Mouse (Mus musculus): ENCODE results near the gene Stambpl1.

Gene Stambpl1

DNA sequence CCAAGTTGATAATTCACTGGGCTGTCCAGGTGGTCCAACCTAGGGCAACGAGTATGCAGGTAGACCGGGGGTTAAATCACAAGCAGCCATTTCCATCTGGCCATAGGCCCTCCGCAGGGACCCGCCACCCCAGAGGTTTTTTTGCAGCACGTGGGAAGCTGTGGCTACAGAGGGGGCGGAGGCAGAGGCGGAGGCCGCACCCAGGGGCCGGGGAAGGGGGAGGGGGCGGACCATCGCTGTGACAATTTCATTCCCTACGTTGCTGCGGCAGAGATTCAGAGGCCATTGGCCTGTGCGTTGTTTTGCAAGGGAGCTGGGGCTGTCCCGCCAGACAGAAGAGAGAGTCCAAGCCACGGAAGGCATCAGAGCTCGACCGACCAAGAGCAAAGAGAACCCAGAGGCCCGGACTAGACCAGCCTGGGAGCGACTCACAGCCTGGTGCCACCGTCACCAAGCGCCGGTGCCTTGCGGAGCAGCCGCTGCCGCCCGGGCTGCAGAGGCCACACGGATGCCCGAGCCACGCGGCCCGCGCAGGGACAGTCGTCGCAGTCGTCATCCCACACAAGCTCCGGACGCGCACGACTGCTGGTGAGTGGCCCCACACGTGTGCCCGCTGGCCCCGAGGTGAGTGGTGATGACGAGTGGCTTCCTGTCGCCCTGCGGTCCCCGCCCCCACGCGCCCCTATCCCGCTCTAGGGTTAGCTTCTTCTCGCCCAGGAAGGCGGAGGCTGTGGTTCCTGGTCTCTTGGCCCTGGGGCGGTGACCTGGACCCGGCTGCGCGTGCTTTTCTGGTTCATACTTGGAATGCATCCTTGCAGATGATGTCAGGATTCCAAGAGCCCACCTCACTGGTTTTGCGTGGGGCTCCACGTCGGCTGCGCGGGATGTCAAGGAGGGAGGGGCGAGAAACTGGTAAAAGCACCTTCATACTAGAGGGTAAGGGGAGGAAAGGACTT lies at the start of gene Stambpl1:
Gene Stambpl1 (plus strand): TSS at position 222 of the 956 bp plus-strand sequence.
- in situ Hi-C loops (cut with MboI; ENCODE audit: low pct_unique_long_range_greater_than_20kb in 1 of 2, low sequenced_read_pairs in 2 of 2, unreplicated experiment in 1 of 2), result no loop called here

DNA sequence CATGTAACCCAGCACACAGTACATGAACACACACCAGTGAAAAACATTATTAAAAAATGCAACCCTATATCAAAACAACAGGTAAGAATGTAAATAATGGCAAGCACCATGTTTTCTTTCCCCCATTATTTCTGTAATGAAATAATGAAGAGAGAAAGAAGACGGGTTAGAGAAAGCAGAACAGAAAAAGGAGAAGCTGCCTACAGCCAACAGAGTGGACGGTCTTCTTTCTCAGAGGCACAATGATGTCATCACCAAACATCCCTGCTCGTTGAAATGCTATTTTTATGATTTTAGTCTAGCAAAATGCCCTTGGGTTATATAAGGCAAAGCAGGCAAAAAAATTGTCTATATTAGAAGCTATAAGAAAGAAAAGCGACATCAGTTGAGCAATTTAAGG lies 43.6 kb upstream of the Stambpl1 start:
- in situ Hi-C loops (cut with MboI; ENCODE audit: low pct_unique_long_range_greater_than_20kb in 1 of 2, low sequenced_read_pairs in 2 of 2, unreplicated experiment in 1 of 2), result loop anchor here in 1 of 2 experiments (25.0 kb wide), 1 partner anchor 711 kb away; no protein-coding TSS in a partner anchor

DNA sequence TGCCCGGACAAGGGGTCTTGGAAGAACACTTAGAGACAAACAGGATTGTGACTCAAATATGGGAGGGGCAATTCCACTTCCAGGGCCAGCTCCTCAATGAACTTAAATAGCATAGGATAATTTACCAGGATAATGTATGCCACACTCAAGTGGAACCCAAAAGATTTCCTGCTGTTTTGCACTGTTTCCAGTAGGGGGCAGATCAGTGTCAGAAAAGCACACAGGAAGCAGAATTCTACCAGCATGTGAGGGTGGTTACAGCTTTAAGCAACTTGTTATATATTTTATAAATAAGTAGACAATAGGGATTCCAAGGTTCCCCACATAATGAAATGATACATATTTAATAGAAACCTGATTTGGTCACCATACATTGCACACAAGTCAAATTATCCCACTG lies 40.1 kb upstream of the Stambpl1 start:
- in situ Hi-C loops (cut with MboI; ENCODE audit: low pct_unique_long_range_greater_than_20kb in 1 of 2, low sequenced_read_pairs in 2 of 2, unreplicated experiment in 1 of 2), result no loop called here

DNA sequence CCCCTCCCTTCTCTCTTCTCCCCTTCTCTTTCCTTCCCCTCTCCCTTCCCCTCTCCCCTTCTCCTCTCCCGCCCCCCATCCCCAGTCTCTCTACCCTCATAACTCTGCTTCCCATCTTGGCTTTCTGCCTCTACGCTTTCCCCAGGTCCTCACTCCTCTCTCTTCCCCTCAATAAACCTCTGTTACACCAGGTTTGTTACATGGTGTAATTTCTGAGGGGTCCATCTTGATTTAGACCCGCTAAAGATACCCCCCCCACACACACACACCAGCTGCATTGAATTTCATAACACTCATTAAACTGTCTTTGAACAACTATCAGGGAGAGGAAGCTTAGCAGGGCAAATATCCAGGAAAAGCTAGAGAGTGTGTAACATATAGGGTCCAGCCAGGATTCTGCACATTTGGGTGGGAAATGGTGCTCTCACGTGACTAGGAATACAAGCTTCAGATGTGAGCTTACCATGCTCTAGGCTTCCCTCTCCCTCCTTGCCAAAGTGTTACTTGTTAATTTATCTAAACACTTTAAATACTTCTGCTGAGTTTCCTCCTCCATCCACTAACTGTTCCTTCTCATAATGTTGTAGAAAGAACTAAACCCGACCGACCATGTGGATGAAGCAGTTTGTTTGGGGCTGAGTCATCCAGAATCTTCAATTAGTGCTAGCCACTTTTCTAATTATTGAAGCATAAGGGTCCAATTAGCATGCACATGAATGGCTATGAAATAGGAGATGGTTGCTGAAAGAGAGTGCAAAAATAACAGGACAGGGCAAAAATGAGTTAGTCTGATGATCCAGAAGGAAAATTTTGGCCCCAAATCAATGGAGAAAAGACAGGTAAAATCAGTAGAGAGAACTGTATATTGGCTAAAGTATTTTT lies 38.5 kb upstream of the Stambpl1 start:
- in situ Hi-C loops (cut with MboI; ENCODE audit: low pct_unique_long_range_greater_than_20kb in 1 of 2, low sequenced_read_pairs in 2 of 2, unreplicated experiment in 1 of 2), result no loop called here

DNA sequence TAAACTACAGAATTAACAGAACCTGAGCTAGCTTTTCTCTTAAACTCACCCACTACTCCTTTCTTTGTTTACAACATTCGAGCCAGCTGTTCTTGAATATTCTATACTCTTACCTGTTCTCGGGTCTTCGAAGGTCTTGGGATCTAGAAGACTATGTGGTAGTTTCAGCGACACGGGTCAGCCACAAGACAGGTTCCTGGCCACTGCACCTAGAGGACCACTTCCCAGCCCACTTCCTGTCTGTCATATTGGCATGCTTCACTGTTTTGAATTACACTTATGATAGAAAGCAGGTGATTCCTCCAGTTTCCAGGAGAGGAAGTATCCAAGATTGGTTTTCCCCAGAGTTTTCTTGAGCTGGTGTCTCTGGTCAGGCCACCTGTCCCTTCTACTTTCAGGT lies 29.3 kb upstream of the Stambpl1 start:
- in situ Hi-C loops (cut with MboI; ENCODE audit: low pct_unique_long_range_greater_than_20kb in 1 of 2, low sequenced_read_pairs in 2 of 2, unreplicated experiment in 1 of 2), result no loop called here

DNA sequence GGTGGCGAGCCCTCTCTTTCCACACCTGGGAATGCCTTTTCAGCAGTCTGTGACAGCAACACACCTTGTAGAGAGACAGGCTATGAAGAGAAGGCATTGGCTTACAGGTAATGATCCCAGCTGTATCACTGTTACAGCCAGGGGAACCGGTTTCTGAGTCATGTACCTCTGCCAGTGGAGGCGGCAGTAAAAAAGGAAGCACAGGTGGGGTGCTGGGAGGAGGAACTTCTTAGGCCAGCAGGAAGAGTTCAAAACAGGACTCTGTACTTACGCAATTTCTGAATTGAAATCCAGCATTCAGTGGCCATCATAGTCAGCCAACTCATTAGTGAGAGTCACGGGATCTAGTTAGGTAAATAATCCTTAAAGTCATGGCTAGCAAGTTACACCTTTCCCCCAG lies 26.1 kb upstream of the Stambpl1 start, which contains the start of gene Ankrd22:
Gene Ankrd22 (minus strand): TSS at position 163 of the 400 bp plus-strand sequence.
- in situ Hi-C loops (cut with MboI; ENCODE audit: low pct_unique_long_range_greater_than_20kb in 1 of 2, low sequenced_read_pairs in 2 of 2, unreplicated experiment in 1 of 2), result no loop called here

DNA sequence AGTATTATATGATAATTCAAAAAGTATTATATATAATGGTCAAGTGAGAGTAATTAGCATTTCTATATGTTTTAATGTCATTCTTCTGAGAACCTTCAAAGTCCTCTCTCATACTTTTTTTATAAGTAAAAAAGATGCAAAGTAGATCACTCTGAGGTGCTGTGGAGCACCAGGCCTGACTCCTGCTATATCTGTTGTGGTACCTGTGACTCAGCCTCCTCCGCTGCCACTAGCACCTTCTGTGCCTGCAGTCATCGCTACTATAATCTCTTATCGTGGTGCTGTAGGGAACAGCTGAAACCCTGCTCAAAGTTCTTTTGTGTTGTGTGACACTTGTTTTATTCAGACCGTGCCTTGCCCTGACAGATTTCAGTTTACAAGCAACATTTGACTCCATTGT lies 25.6 kb upstream of the Stambpl1 start:
- in situ Hi-C loops (cut with MboI; ENCODE audit: low pct_unique_long_range_greater_than_20kb in 1 of 2, low sequenced_read_pairs in 2 of 2, unreplicated experiment in 1 of 2), result no loop called here

DNA sequence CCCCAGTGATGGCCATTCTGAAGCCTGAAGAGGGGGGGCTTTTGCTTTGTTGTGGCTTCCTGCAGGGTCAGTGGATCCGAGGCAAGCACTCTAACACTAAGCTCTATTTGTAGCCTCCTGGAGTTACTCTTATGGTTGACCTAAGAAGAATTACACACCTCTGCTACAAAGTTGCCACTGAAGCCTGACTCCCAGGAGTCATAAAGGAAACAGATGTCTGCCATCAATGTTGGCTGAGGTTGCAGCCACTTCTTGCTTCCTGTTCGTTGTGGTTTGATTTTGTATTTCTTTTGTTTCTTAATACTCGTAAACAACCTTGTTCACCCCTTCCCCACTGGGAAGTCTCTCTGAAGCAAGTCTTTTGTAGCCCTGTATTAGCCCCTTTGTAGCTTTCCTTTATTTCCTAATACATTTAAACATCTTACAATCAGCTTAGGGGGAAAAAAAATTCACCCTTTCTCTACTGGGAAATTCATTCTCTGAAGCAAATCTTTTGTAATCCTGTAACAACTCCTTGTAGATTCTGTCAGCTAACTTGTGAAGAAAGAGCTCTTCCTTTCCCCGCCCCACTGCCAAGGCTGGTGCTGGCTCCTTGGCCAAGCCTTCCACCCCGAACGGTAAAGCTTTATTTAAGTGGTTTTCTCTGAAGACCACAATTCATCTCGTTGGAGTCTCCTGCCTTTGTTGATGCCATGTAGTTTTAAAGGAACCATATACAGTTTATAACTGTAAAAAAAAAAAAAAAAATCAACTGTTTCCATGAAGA lies 23.9 kb upstream of the Stambpl1 start:
- in situ Hi-C loops (cut with MboI; ENCODE audit: low pct_unique_long_range_greater_than_20kb in 1 of 2, low sequenced_read_pairs in 2 of 2, unreplicated experiment in 1 of 2), result no loop called here

DNA sequence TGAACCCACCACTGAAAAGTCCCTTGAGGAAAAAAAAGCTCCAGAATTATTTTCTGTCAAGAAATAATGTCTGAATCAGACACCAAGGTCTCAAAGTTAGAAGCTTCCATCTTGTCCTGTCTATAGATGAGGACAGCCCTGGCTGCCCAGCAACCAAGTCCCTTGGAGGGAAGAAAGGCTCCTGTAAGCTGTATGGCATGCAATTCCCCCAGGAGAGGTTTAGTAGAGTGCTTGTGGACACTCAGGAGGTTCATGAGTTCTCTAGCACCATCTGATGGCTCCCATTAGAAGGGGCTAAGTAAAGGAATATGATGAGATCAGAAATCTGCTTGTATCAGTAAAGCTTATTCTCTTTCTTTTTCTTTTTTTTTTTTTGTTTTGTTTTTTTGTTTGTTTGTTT lies 22.9 kb upstream of the Stambpl1 start:
- in situ Hi-C loops (cut with MboI; ENCODE audit: low pct_unique_long_range_greater_than_20kb in 1 of 2, low sequenced_read_pairs in 2 of 2, unreplicated experiment in 1 of 2), result no loop called here

DNA sequence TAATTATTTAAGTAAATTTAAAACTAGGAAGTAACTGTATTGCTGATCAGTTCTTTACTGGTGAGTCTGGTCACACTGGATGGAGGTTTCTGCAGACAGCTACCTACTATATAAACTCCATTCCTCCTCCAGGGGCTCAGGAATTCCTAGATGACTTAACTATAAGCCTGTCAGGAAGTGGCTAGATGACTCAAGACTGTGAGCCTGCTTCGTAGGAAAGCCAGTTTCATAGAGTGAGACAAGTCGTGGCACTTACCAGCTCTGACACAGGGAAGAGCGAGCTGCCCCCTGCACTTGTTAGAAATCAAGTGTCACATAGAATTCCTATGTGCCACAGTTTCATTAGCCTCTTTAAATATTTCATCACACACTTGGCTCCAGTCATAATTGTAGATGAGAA lies 20.9 kb upstream of the Stambpl1 start:
- in situ Hi-C loops (cut with MboI; ENCODE audit: low pct_unique_long_range_greater_than_20kb in 1 of 2, low sequenced_read_pairs in 2 of 2, unreplicated experiment in 1 of 2), result no loop called here

DNA sequence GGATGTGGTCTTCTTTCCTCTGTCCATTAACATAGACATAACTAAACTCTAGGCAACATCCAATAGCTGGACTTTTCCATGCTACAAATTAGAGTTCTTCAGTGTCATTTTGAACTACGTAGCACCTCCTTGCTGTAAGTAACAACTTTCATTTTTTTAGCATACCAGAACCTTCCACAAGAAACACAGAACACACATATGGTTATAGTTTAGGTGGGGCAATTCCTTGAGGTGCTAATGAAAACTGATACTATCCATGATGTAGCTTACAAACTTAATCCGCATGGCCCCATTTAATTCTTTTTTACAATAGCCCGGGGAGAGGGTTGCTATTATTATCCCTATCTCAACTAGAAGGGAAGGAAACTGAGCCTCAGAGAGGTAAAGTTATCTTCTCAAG lies 18.0 kb upstream of the Stambpl1 start:
- in situ Hi-C loops (cut with MboI; ENCODE audit: low pct_unique_long_range_greater_than_20kb in 1 of 2, low sequenced_read_pairs in 2 of 2, unreplicated experiment in 1 of 2), result no loop called here

DNA sequence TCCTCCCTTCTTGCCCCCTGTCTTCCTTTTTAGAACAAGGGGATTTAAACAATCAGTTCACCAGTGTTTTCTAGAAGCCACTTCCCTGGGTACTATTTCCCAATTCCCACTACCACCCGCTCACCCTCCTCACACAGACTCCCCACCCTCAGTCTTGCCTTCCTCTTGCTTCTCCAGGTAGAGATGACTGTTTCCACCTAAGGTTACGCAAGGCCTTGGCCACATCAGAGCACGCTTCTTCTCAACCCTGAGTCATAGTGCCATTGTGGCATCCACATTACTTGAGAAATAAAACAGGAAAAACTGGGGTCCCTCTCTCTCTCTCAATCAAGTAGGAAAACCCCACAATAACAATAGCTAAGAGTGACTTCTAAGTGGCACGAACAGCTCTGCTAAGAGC lies 12.9 kb upstream of the Stambpl1 start:
- in situ Hi-C loops (cut with MboI; ENCODE audit: low pct_unique_long_range_greater_than_20kb in 1 of 2, low sequenced_read_pairs in 2 of 2, unreplicated experiment in 1 of 2), result no loop called here

DNA sequence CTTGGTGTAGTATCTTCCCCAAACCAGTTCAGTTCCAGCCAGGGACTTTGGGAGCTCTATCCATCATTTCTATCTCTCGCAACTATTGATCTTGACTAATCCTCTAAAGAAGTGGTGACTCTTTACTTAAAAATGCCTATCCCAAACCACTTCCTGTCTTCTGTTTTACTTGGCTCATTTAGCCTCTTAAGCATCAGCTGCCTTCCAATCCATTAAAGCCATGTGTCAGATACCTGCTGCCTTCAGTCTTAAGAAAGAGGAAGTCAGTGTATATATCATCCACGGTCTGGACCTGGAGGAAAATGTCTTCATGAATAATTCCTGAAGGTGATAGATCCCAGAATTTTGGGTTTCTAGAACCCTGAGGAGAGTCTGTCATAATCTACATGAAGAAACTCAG lies 11.7 kb upstream of the Stambpl1 start:
- in situ Hi-C loops (cut with MboI; ENCODE audit: low pct_unique_long_range_greater_than_20kb in 1 of 2, low sequenced_read_pairs in 2 of 2, unreplicated experiment in 1 of 2), result no loop called here

DNA sequence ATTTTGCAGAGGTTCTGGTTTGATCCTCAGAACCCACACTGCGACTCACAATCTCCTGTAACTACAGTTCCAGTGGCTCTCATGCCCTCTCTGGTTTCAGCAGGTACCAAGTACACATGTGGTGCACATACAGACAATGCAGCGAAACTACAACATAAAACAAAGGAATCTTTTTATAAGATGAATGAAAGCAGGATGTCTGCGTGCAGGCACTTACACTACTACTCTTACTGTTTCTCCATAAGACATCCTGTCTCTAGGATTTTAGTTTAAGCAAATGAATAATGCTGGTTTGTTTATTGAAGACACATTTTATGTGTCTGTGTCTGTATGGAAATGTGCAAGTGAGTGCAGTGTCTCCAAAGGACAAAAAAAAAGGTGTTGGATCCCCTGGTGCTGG lies 10.8 kb upstream of the Stambpl1 start:
- in situ Hi-C loops (cut with MboI; ENCODE audit: low pct_unique_long_range_greater_than_20kb in 1 of 2, low sequenced_read_pairs in 2 of 2, unreplicated experiment in 1 of 2), result no loop called here

DNA sequence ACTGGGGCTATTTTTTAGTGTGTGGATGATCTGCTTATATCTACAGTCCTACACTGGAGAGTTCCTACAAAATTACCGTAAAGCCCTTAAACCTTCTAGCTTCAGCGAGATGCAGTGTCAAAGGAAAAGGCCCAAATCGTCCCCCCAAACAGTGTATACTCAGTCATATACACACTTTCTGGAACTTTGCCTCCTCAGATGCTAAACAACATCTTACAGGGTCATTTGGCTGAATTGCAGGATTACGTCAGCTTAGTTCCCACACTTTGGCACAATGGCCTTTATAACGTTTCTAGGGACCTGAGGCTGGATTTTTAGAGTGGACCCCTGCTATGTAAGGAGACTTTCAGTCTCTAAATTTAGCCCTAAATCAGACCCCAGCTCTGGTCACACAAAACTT lies 9.5 kb upstream of the Stambpl1 start:
- in situ Hi-C loops (cut with MboI; ENCODE audit: low pct_unique_long_range_greater_than_20kb in 1 of 2, low sequenced_read_pairs in 2 of 2, unreplicated experiment in 1 of 2), result no loop called here

DNA sequence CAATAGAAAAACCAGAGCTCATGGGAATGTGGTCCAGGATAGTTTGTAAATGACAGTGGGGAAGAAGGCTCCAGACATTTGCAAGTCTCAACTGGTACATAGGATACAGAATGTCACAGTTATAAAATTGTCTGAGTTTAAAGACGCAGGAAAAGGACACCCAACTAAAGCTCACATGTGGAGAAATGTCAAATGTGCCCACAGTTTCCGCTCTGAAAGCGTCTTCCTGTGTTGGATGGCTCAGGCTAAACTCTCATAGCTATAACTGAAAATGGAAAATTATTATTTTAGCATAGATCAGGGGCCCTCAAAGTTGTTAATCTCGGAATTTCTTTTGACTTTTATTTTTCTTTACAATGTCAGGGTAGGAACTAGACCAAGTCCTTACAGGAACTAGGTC lies 5.2 kb upstream of the Stambpl1 start:
- in situ Hi-C loops (cut with MboI; ENCODE audit: low pct_unique_long_range_greater_than_20kb in 1 of 2, low sequenced_read_pairs in 2 of 2, unreplicated experiment in 1 of 2), result no loop called here

DNA sequence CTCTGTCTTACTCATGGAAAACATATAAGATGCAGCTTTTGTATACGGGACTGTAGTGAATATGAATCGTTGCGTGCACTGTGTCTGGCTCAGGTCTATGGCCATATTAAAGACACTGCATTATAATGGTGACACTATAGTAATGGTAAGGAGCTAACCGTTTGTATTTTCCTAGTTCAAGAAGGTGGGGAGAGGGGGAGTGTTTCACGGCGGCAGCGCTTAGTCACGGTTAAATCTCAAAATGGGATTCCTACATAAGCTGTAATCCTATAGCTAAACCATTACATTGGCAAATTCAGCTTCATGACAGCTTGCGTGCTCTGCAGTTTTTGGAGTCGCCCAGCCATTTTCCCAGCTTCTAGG lies 403 bp upstream of the Stambpl1 start:
- in situ Hi-C loops (cut with MboI; ENCODE audit: low pct_unique_long_range_greater_than_20kb in 1 of 2, low sequenced_read_pairs in 2 of 2, unreplicated experiment in 1 of 2), result no loop called here

DNA sequence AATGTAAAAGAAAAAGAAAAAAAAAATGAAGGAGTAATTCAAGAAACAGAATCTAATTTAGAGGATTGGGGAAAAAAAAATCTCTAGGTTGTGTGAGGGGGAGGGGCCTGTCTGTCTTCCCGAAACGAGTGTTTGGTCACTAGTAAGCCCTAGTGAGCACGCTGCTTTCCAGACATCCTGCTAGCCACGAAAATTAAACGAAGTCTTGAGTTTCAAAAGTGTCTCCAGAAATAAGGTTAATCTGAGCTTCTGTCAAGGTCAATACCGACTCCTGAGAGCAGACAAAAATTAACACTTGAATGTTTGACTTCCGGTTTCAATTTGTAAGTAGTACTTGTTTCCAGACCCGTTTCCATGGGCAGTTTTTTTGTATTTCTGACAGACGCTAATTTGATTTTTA lies 1.1 kb downstream of the Stambpl1 start:
- in situ Hi-C loops (cut with MboI; ENCODE audit: low pct_unique_long_range_greater_than_20kb in 1 of 2, low sequenced_read_pairs in 2 of 2, unreplicated experiment in 1 of 2), result no loop called here

DNA sequence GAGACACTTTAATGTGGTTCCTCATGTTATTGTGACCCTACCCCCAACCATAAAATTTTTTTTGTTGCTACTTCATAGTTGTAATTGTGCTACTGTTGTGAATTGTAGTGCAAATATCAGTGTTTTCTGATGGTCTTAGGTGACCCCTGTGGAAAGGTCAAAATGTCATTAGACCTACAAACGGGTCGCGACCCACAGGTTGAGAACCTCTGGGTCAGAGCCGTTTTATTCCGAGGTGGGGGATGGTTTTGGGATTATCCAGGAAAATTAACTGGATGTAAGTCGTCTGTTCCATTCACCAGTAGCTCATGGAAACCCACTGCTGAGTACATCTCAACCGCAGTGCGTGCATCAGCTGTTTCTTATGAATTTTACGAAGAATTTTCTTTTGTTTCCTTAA lies 1.7 kb downstream of the Stambpl1 start:
- in situ Hi-C loops (cut with MboI; ENCODE audit: low pct_unique_long_range_greater_than_20kb in 1 of 2, low sequenced_read_pairs in 2 of 2, unreplicated experiment in 1 of 2), result no loop called here
